Mouse (Mus musculus): ENCODE results near the gene Mcemp1.

DNA sequence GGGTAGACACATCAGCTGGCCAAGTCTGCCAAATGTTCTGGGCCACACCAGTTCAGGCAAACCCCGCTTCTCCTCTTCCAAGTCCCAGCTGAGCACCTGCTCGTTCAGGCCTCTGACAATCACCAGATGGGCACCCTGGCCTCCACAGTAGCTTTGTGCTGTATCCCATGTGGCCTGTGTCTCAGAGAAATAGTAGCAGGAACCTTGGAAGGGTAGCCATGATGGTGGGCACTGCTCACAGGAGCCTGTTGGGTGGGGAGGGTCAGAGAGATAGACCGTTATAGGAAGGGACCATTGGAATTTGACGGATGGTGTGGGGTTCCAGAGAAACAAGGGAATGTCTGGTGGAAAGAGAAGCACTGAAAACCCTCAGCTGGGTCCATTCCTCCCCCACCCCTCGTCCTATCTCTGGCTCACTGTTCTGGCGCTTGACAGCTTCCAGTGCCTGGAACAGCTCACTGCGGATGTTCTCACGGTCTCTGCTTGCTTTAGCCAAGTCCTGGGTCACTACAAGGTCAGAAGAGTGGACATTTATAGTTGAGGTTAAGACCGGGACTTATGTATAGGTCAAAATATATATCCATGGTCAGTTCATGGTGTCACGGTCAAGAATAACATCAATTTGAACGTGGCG is 51.9 kb downstream of the Mcemp1 start:
- TF ChIP-seq GATA1 (IDR thresholded peaks at IDR 0.05; ENCODE audit: borderline replicate concordance, low read length) (no peak), FLI1 (IDR thresholded peaks at IDR 0.05; ENCODE audit: low read length) (no peak)

Measured in megakaryocyte, embryonic 14.5 days (primary cell).